Mouse (Mus musculus) myocyte (in vitro differentiated cells): ENCODE measurements at regions not wholly inside any gene's neighbourhood (a gene's known extent, or its start where the extent isn't known, plus 50 kb on each side); places are given as distances from the start of the nearest gene placed in this dataset.

Source experiments
- H3K27me3 ChIP-seq: one replicate; pipeline ENCODE4 v1.6.1; 2011; ENCODE audit not compliant: control insufficient read depth, insufficient read depth, insufficient read length
- H3K36me3 ChIP-seq: one replicate; pipeline ENCODE4 v1.6.1; 2011; ENCODE audit not compliant: control insufficient read depth, insufficient read depth
- H3K4me2 ChIP-seq: one replicate; pipeline ENCODE4 v1.6.1; 2011; ENCODE audit warnings: low read depth, control low read depth
- H3K4me3 ChIP-seq: one replicate; pipeline ENCODE4 v1.5.1; 2011; ENCODE audit warnings: mild to moderate bottlenecking, control low read depth, moderate library complexity
- H3K79me2 ChIP-seq: one replicate; pipeline ENCODE4 v1.6.1; 2011; ENCODE audit not compliant: control insufficient read depth, insufficient read depth
- H3ac ChIP-seq: one replicate; pipeline ENCODE4 v1.6.1; 2011; ENCODE audit not compliant: control insufficient read depth, insufficient read length
- CEBPB ChIP-seq: IDR thresholded peaks from 2 replicates; pipeline ENCODE4 v1.6.1; 2011; ENCODE audit warnings: mild to moderate bottlenecking, moderate library complexity; ENCODE audit not compliant: poor library complexity, insufficient read depth, severe bottlenecking
- E2F4 ChIP-seq: IDR thresholded peaks from one replicate; pipeline ENCODE4 v1.6.1; 2011; ENCODE audit warnings: mild to moderate bottlenecking, control low read depth, moderate library complexity; ENCODE audit not compliant: insufficient read depth
- MAX ChIP-seq: IDR thresholded peaks from one replicate; pipeline ENCODE4 v1.6.1; 2011; ENCODE audit warnings: low read depth, mild to moderate bottlenecking, control low read depth
- MYOD1 ChIP-seq, 3 experiments: IDR thresholded peaks; one replicate each; pipeline ENCODE4 v1.6.1; 2011; ENCODE audit warnings: control low read depth in 2 of 3, low read depth in 2 of 3, mild to moderate bottlenecking in 2 of 3, moderate library complexity in 1 of 3; ENCODE audit not compliant: insufficient read length in 2 of 3, control insufficient read depth in 1 of 3
- MYOG ChIP-seq, 3 experiments: IDR thresholded peaks; one replicate each; pipeline ENCODE4 v1.6.1; 2011; ENCODE audit warnings: control low read depth in 2 of 3, low read depth in 2 of 3, mild to moderate bottlenecking in 2 of 3; ENCODE audit not compliant: insufficient read length in 2 of 3, control insufficient read depth in 1 of 3, insufficient read depth in 1 of 3
- POLR2A ChIP-seq: IDR thresholded peaks from one replicate; pipeline ENCODE4 v1.6.1; 2011; ENCODE audit warnings: low read depth, mild to moderate bottlenecking, control low read depth, moderate library complexity; ENCODE audit not compliant: insufficient read length
- POLR2AphosphoS2 ChIP-seq: IDR thresholded peaks from one replicate; pipeline ENCODE4 v1.6.1; 2011; ENCODE audit warnings: low read depth, control low read depth; ENCODE audit not compliant: insufficient read length
- REST ChIP-seq: IDR thresholded peaks from one replicate; pipeline ENCODE4 v1.6.1; 2011; ENCODE audit warnings: mild to moderate bottlenecking, control low read depth, moderate library complexity; ENCODE audit not compliant: insufficient read depth, insufficient read length
- SRF ChIP-seq: IDR thresholded peaks from one replicate; pipeline ENCODE4 v1.6.1; 2011; ENCODE audit warnings: low read depth; ENCODE audit not compliant: control insufficient read depth, insufficient read length
- TCF12 ChIP-seq: IDR thresholded peaks from one replicate; pipeline ENCODE4 v1.6.1; 2011; ENCODE audit warnings: mild to moderate bottlenecking, control low read depth; ENCODE audit not compliant: poor library complexity, insufficient read depth, severe bottlenecking
- TCF3 ChIP-seq: IDR thresholded peaks from one replicate; pipeline ENCODE4 v1.6.1; 2011; ENCODE audit warnings: low read depth, control low read depth; ENCODE audit not compliant: insufficient read length
- USF1 ChIP-seq: IDR thresholded peaks from one replicate; pipeline ENCODE4 v1.6.1; 2011; ENCODE audit warnings: low read depth, mild to moderate bottlenecking, control low read depth, moderate library complexity

- Histone ChIP-seq H3K4me2 (peak overlapping the region; percentile 56), H3K36me3 (no peaks in the 10 kb centered on the region), H3ac (no peak overlapping the region), H3K79me2 (no peaks in the 10 kb centered on the region), H3K4me3 (no peak overlapping the region), H3K27me3 (no peaks in the 10 kb centered on the region)
- TF ChIP-seq MYOG (IDR thresholded peaks at IDR 0.05; ENCODE audit: control insufficient read depth in 1 of 3, insufficient read depth in 1 of 3, insufficient read length in 2 of 3, low read depth in 2 of 3) (no peak), TCF12 (no peak), CEBPB (no peak), POLR2AphosphoS2 (no peak), POLR2A (no peak), E2F4 (no peak), MAX (no peak), SRF (no peak), REST (no peak), MYOD1 (IDR thresholded peaks at IDR 0.05; ENCODE audit: control insufficient read depth in 1 of 3, insufficient read length in 2 of 3, low read depth in 2 of 3) (no peak)
Measured at GRCm38 (mm10) chr10:98007037-98007436, 280.5 kb upstream of the C030005K15Rik start.

DNA sequence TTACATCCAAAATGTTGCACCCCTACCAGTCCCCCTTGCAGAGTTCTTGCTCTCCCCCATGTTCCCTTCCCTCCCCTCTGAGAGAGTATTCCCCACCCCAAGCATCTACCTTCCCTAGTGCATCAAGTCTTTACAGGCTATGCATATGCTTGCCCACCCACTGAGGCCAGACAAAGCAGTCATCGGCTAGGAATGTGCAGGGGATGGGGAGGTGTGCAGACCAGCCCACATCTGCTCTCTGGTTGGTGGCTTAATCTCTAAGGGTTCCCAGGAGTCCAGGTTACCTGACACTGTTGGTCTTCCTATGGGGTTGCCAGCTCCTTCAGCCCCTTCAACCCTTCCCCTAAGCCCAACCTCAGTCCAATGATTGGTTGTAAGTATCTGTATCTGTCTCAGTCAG lies 281.8 kb upstream of the C030005K15Rik start:
- TF ChIP-seq CEBPB (no peak), MYOG (IDR thresholded peaks at IDR 0.05; ENCODE audit: control insufficient read depth in 1 of 3, insufficient read depth in 1 of 3, insufficient read length in 2 of 3, low read depth in 2 of 3) (no peak), USF1 (no peak), MYOD1 (IDR thresholded peaks at IDR 0.05; ENCODE audit: control insufficient read depth in 1 of 3, insufficient read length in 2 of 3, low read depth in 2 of 3) (no peak), TCF3 (no peak), POLR2A (no peak), MAX (no peak), REST (no peak)
- no peaks in the 10 kb centered on the region for H3K79me2 ChIP-seq
- no peaks in the 10 kb centered on the region for H3K36me3 ChIP-seq
- H3K4me2 ChIP-seq, result no peak overlapping the region
- no peak overlapping the region for H3ac ChIP-seq
- no peak overlapping the region for H3K4me3 ChIP-seq
- H3K27me3 ChIP-seq, result no peaks in the 10 kb centered on the region

- H3K4me3 ChIP-seq, result no peak overlapping the region
- H3K27me3 ChIP-seq, result no peaks in the 10 kb centered on the region
- no peaks in the 10 kb centered on the region for H3K79me2 ChIP-seq
- H3K36me3 ChIP-seq, result no peaks in the 10 kb centered on the region
- no peak overlapping the region for H3K4me2 ChIP-seq
- TF ChIP-seq CEBPB (no peak), SRF (no peak), USF1 (no peak), MYOG (IDR thresholded peaks at IDR 0.05; ENCODE audit: control insufficient read depth in 1 of 3, insufficient read depth in 1 of 3, insufficient read length in 2 of 3, low read depth in 2 of 3) (no peak), POLR2A (no peak), POLR2AphosphoS2 (no peak), MYOD1 (IDR thresholded peaks at IDR 0.05; ENCODE audit: control insufficient read depth in 1 of 3, insufficient read length in 2 of 3, low read depth in 2 of 3) (no peak), E2F4 (no peak), TCF3 (no peak), REST (no peak), TCF12 (no peak), MAX (no peak)
- no peak overlapping the region for H3ac ChIP-seq
Measured at GRCm38 (mm10) chr10:98012916-98013315, 286.4 kb upstream of the C030005K15Rik start.

DNA sequence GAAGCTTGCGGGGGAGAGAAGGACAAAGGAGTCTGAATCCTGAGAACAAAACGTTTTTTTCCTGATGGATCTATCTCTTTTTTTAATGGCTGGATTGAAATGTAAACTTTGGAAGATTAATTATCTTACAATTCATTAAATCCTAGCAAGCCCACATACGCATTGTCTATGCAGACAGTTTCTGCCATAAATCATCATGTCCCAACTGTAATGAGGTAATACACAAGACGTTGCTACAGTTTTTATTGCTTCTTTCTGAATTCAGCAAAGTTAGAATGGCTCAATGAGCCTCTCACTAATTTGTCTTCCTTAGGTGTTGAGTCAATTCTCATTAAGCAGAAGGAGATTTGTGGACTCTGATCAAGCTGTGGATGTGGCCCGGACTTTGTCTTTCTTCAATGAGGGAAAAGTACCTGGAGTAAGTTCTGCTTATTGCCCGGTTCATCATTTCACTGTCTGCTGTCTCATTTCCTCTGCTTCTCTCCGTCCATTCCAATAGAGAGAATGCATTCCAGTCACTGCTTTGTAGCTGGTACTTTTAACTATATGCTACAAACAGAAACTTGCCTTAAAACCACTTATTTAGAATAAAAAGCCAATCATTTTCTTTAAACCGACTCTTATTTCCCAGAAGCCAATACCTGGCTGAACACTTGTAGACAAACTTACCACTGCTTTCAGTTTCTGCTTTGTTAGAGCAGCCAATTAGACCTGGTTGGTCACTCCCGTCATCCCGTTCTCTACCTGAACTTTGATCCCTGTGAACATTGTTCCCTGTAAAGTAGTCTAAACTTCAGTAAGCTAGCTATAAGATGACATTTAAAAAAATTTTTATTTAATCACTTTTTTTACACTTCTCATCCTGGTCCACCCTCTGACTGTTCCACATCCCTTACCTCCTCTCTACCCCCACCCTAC lies 288.7 kb upstream of the C030005K15Rik start:
- Histone ChIP-seq H3K79me2 (no peaks in the 10 kb centered on the region), H3K4me3 (no peak overlapping the region), H3K4me2 (no peak overlapping the region), H3K27me3 (no peaks in the 10 kb centered on the region), H3K36me3 (no peaks in the 10 kb centered on the region), H3ac (no peak overlapping the region)
- no peak for TF ChIP-seq USF1
- no peak for TF ChIP-seq MAX
- no peak for TF ChIP-seq SRF
- TF ChIP-seq REST, result no peak
- no peak for TF ChIP-seq MYOG (IDR thresholded peaks at IDR 0.05; ENCODE audit: control insufficient read depth in 1 of 3, insufficient read depth in 1 of 3, insufficient read length in 2 of 3, low read depth in 2 of 3)
- TF ChIP-seq TCF3, result no peak
- TF ChIP-seq E2F4, result no peak

- H3K36me3 ChIP-seq, result no peaks in the 10 kb centered on the region
- no peaks in the 10 kb centered on the region for H3K79me2 ChIP-seq
- no peak overlapping the region for H3K4me2 ChIP-seq
- TF ChIP-seq MAX, result no peak
- no peak for TF ChIP-seq TCF3
- TF ChIP-seq MYOD1 (IDR thresholded peaks at IDR 0.05; ENCODE audit: control insufficient read depth in 1 of 3, insufficient read length in 2 of 3, low read depth in 2 of 3), result no peak
- TF ChIP-seq CEBPB, result no peak
- TF ChIP-seq TCF12, result no peak
- TF ChIP-seq E2F4, result no peak
- no peak for TF ChIP-seq SRF
- TF ChIP-seq REST, result no peak
- TF ChIP-seq POLR2A, result no peak
- no peak for TF ChIP-seq MYOG (IDR thresholded peaks at IDR 0.05; ENCODE audit: control insufficient read depth in 1 of 3, insufficient read depth in 1 of 3, insufficient read length in 2 of 3, low read depth in 2 of 3)
- no peak for TF ChIP-seq USF1
- no peak overlapping the region for H3K4me3 ChIP-seq
- no peak overlapping the region for H3ac ChIP-seq
- no peaks in the 10 kb centered on the region for H3K27me3 ChIP-seq
Measured at GRCm38 (mm10) chr10:98016596-98017304, 290.2 kb upstream of the C030005K15Rik start.
